Mouse (Mus musculus): ENCODE measurements around the gene Snx19. TPM values are rescaled to one million over a fixed set of nuclear protein-coding genes. Genes with fewer than 3 reads are reported as not detected.

Gene Snx19
- polyA plus RNA-seq, 1 experiment from 2014 or later: 23.6 TPM

GRCm38 (mm10) chr9:30494446-30494845 is 67.5 kb downstream of the Snx19 start:
- 89% methylated on average over 2 of the region's 2 CpGs for WGBS
- no peak for ATAC-seq (ENCODE audit: low FRiP score)

GRCm38 (mm10) chr9:30508966-30509365 is 82.1 kb downstream of the Snx19 start:
- no peaks in the 10 kb centered on the region for H3K9me3 ChIP-seq (ENCODE audit: control insufficient read depth, low read length)
- H3K4me3 ChIP-seq (ENCODE audit: low read depth, low read length): no peak overlapping the region
- H3K27ac ChIP-seq (ENCODE audit: low read depth, low read length): no peak overlapping the region
- H3K4me2 ChIP-seq (replicated peaks; ENCODE audit: low read depth, low read length): no peak overlapping the region
- no peaks in the 10 kb centered on the region for H3K36me3 ChIP-seq (ENCODE audit: control insufficient read depth, insufficient read depth, low read length)
- WGBS: 80% methylated on average over 5 of the region's 5 CpGs
- DNase-seq (ENCODE audit: low spot score) (no peak), ATAC-seq (ENCODE audit: low FRiP score) (no peak)
- H3K4me1 ChIP-seq (replicated peaks; ENCODE audit: control insufficient read depth, insufficient read depth, low read length): no peaks in the 10 kb centered on the region
- no peaks in the 10 kb centered on the region for H3K27me3 ChIP-seq (ENCODE audit: control insufficient read depth, insufficient read depth, low read length)
- no peak overlapping the region for H3K9ac ChIP-seq (ENCODE audit: low read depth, low read length)

More at GRCm38 (mm10) chr9:30494446-30494845, 67.5 kb downstream of the Snx19 start:
- no peak overlapping the region for H3K4me3 ChIP-seq (ENCODE audit: low read depth, low read length)
- no peak overlapping the region for H3K27ac ChIP-seq (ENCODE audit: low read depth, low read length)
- no peaks in the 10 kb centered on the region for H3K9me3 ChIP-seq (ENCODE audit: control insufficient read depth, low read length)
- no peak overlapping the region for H3K9ac ChIP-seq (ENCODE audit: low read depth, low read length)
- no peaks in the 10 kb centered on the region for H3K27me3 ChIP-seq (ENCODE audit: control insufficient read depth, insufficient read depth, low read length)
- H3K36me3 ChIP-seq (ENCODE audit: control insufficient read depth, insufficient read depth, low read length): no peaks in the 10 kb centered on the region
- H3K4me1 ChIP-seq (replicated peaks; ENCODE audit: control insufficient read depth, insufficient read depth, low read length): no peaks in the 10 kb centered on the region
- no peak for DNase-seq (ENCODE audit: low spot score)
- no peak overlapping the region for H3K4me2 ChIP-seq (replicated peaks; ENCODE audit: low read depth, low read length)

GRCm38 (mm10) chr9:30515953-30516352 is 89.0 kb downstream of the Snx19 start:
- H3K4me3 ChIP-seq (ENCODE audit: low read depth, low read length): no peak overlapping the region
- no peak for ATAC-seq (ENCODE audit: low FRiP score)
- H3K36me3 ChIP-seq (ENCODE audit: control insufficient read depth, insufficient read depth, low read length): no peaks in the 10 kb centered on the region
- H3K4me2 ChIP-seq (replicated peaks; ENCODE audit: low read depth, low read length): no peak overlapping the region
- no peaks in the 10 kb centered on the region for H3K9me3 ChIP-seq (ENCODE audit: control insufficient read depth, low read length)
- no peaks in the 10 kb centered on the region for H3K27me3 ChIP-seq (ENCODE audit: control insufficient read depth, insufficient read depth, low read length)
- H3K9ac ChIP-seq (ENCODE audit: low read depth, low read length): no peak overlapping the region
- H3K4me1 ChIP-seq (replicated peaks; ENCODE audit: control insufficient read depth, insufficient read depth, low read length): no peaks in the 10 kb centered on the region
- DNase-seq (ENCODE audit: low spot score): no peak
- no peak overlapping the region for H3K27ac ChIP-seq (ENCODE audit: low read depth, low read length)
